Mouse (Mus musculus): ENCODE results near the gene Ptcd2. TPM values are rescaled to one million over a fixed set of nuclear protein-coding genes. Genes with fewer than 3 reads are reported as not detected.

The Ptcd2 gene
- total RNA-seq (2023): 37.9 TPM

GRCm38 (mm10) chr13:99344599-99345575, at the start of gene Ptcd2, which contains the start of gene Mrps27:
Gene Ptcd2 (minus strand): TSS chr13:99344705.
Gene Mrps27 (plus strand): TSS chr13:99344786.

Other genes starting within 250 kb of the Ptcd2 start
- gene Zfp366, start 159.9 kb downstream of the Ptcd2 start, total RNA-seq (2023): 0.68 TPM
- 13.0 TPM for gene Mrps27, start 81 bp upstream of the Ptcd2 start, total RNA-seq (2023)
- gene Map1b, start 171.8 kb upstream of the Ptcd2 start, total RNA-seq (2023): 0.21 TPM

Measured in CD4-positive naive resting alpha-beta T cell, adult 57 days (primary cell).